Mouse (Mus musculus) heart, postnatal 0 days (tissue): Measurements from ENCODE around the gene Rab11b.

ENCODE experiments used
- CTCF ChIP-seq: IDR thresholded peaks from 2 replicates; pipeline ENCODE4 v1.5.1; 2016; ENCODE audit warnings: antibody characterized with exemption, control low read depth, low read depth
- EP300 ChIP-seq: IDR thresholded peaks from 2 replicates; pipeline ENCODE4 v1.6.1; 2016; ENCODE audit warnings: antibody characterized with exemption, low read depth

- TF ChIP-seq CTCF, result no peak
- TF ChIP-seq EP300, result no peak
Measured at GRCm38 (mm10) chr17:33718944-33719725, 41.2 kb downstream of the Rab11b start.
